Mouse (Mus musculus): Measurements from ENCODE around the gene Gm49405. TPM values are rescaled to one million over a fixed set of nuclear protein-coding genes. Genes with fewer than 3 reads are reported as not detected.

The Gm49405 gene
- polyA plus RNA-seq, 1 experiment from 2014 or later, result 2.4 TPM

DNA sequence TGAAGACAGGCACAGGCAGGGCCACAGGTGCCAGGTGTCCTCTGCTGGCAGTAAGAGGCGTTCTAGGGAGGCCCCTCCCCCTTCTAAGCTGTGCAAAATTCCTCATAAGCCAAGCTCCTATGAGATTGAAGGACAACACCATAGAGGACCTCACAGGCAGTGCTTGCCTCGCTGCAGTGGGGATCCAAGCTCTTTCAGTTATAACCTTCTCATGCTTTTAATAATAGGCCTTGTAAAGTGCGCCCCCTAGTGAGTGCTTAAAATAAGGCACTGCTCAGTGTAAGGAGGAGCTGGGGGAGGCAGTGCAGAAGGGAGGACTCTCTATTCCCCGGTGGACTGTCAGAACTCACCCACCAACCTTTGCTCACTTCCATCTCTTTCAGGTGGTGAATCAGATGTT is 20.1 kb upstream of the Gm49405 start:
- H3K4me2 ChIP-seq (ENCODE audit: low read length), result no peak overlapping the region
- H3K36me3 ChIP-seq (ENCODE audit: control insufficient read depth, insufficient read depth, low read length), result no peaks in the 10 kb centered on the region
- DNase-seq (ENCODE audit: low spot score) (peak; percentile 90), ATAC-seq (replicated peaks; ENCODE audit: low FRiP score, low TSS enrichment, low read depth) (peak; percentile 69; the same call in 1 of the 2 replicates)
- no peaks in the 10 kb centered on the region for H3K27me3 ChIP-seq (replicated peaks; ENCODE audit: control insufficient read depth, insufficient read depth, low read length)
- no peak overlapping the region for H3K4me3 ChIP-seq (ENCODE audit: low read depth, low read length)
- 6% methylated on average over 4 of the region's 4 CpGs for WGBS
- no peaks in the 10 kb centered on the region for H3K9me3 ChIP-seq (ENCODE audit: control insufficient read depth, low read length)
- H3K9ac ChIP-seq (ENCODE audit: low read length), result no peak overlapping the region
- H3K27ac ChIP-seq (ENCODE audit: low read depth), result no peak overlapping the region
- peaks cover 12% of the 10 kb centered on the region for H3K4me1 ChIP-seq (replicated peaks; ENCODE audit: control insufficient read depth, insufficient read depth, low read length)

DNA sequence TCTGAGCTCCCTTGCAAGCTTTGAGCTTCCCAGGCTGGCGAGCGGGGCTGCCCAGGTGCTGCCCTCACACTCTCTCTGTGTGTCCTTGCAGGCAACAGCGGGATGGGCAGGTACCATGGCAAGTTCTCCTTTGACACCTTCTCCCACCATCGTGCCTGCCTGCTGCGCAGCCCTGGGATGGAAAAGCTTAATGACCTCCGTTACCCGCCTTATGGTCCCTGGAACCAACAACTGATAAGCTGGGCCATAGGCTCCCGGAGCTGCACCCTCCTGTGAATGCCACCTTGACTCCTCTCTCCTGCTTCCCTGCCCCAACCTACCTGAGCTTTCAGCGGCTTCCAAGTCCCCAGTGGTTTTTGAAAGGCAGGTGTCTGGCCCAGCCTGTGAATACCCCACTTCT is 19.5 kb upstream of the Gm49405 start:
- peaks cover 18% of the 10 kb centered on the region for H3K4me1 ChIP-seq (replicated peaks; ENCODE audit: control insufficient read depth, insufficient read depth, low read length)
- ATAC-seq (replicated peaks; ENCODE audit: low FRiP score, low TSS enrichment, low read depth) (no peak), DNase-seq (ENCODE audit: low spot score) (no peak)
- no peaks in the 10 kb centered on the region for H3K27me3 ChIP-seq (replicated peaks; ENCODE audit: control insufficient read depth, insufficient read depth, low read length)
- H3K9ac ChIP-seq (ENCODE audit: low read length), result no peak overlapping the region
- H3K27ac ChIP-seq (ENCODE audit: low read depth), result no peak overlapping the region
- H3K4me2 ChIP-seq (ENCODE audit: low read length), result no peak overlapping the region
- H3K9me3 ChIP-seq (ENCODE audit: control insufficient read depth, low read length), result no peaks in the 10 kb centered on the region
- WGBS, result 68% methylated on average over 9 of the region's 9 CpGs
- H3K4me3 ChIP-seq (ENCODE audit: low read depth, low read length), result no peak overlapping the region
- H3K36me3 ChIP-seq (ENCODE audit: control insufficient read depth, insufficient read depth, low read length), result no peaks in the 10 kb centered on the region

- H3K4me2 ChIP-seq (ENCODE audit: low read length), result no peak overlapping the region
- H3K36me3 ChIP-seq (ENCODE audit: control insufficient read depth, insufficient read depth, low read length), result no peaks in the 10 kb centered on the region
- H3K27ac ChIP-seq (ENCODE audit: low read depth), result no peak overlapping the region
- H3K27me3 ChIP-seq (replicated peaks; ENCODE audit: control insufficient read depth, insufficient read depth, low read length), result no peaks in the 10 kb centered on the region
- WGBS, result 49% methylated on average over 9 of the region's 9 CpGs
- DNase-seq (ENCODE audit: low spot score) (no peak), ATAC-seq (replicated peaks; ENCODE audit: low FRiP score, low TSS enrichment, low read depth) (no peak)
- peaks cover 30% of the 10 kb centered on the region for H3K4me1 ChIP-seq (replicated peaks; ENCODE audit: control insufficient read depth, insufficient read depth, low read length)
- H3K9me3 ChIP-seq (ENCODE audit: control insufficient read depth, low read length), result no peaks in the 10 kb centered on the region
- no peak overlapping the region for H3K9ac ChIP-seq (ENCODE audit: low read length)
- H3K4me3 ChIP-seq (ENCODE audit: low read depth, low read length), result no peak overlapping the region
Measured at GRCm38 (mm10) chr19:3983527-3984200, 16.8 kb upstream of the Gm49405 start.

- Histone ChIP-seq H3K36me3 (ENCODE audit: control insufficient read depth, insufficient read depth, low read length) (no peaks in the 10 kb centered on the region), H3K9ac (ENCODE audit: low read length) (no peak overlapping the region), H3K4me2 (ENCODE audit: low read length) (no peak overlapping the region), H3K27ac (ENCODE audit: low read depth) (no peak overlapping the region), H3K27me3 (replicated peaks; ENCODE audit: control insufficient read depth, insufficient read depth, low read length) (no peaks in the 10 kb centered on the region), H3K4me3 (ENCODE audit: low read depth, low read length) (no peak overlapping the region), H3K9me3 (ENCODE audit: control insufficient read depth, low read length) (no peaks in the 10 kb centered on the region), H3K4me1 (replicated peaks; ENCODE audit: control insufficient read depth, insufficient read depth, low read length) (peaks cover 30% of the 10 kb centered on the region)
- no peak; the same call in 1 of the 2 replicates for ATAC-seq (replicated peaks; ENCODE audit: low FRiP score, low TSS enrichment, low read depth)
- WGBS, result 41% methylated on average over 8 of the region's 8 CpGs
- DNase-seq (ENCODE audit: low spot score), result no peak
Measured at GRCm38 (mm10) chr19:3985261-3985681, 15.2 kb upstream of the Gm49405 start.

- DNase-seq (ENCODE audit: low spot score) (peak; percentile 84), ATAC-seq (replicated peaks; ENCODE audit: low FRiP score, low TSS enrichment, low read depth) (peak; percentile 70; the same call in 1 of the 2 replicates)
- Histone ChIP-seq H3K4me1 (replicated peaks; ENCODE audit: control insufficient read depth, insufficient read depth, low read length) (peaks cover 30% of the 10 kb centered on the region), H3K36me3 (ENCODE audit: control insufficient read depth, insufficient read depth, low read length) (no peaks in the 10 kb centered on the region), H3K4me2 (ENCODE audit: low read length) (peak within 1 kb of the TSS; percentile 34), H3K4me3 (ENCODE audit: low read depth, low read length) (no peak within 1 kb of the TSS), H3K9ac (ENCODE audit: low read length) (0 out of 2 replicates have a peak within 1 kb of the TSS, but pooled peaks have one; percentile 2), H3K27me3 (replicated peaks; ENCODE audit: control insufficient read depth, insufficient read depth, low read length) (no peaks in the 10 kb centered on the region), H3K27ac (ENCODE audit: low read depth) (0 out of 2 replicates have a peak within 1 kb of the TSS, but pooled peaks have one; percentile 1), H3K9me3 (ENCODE audit: control insufficient read depth, low read length) (no peaks in the 10 kb centered on the region)
- 10% methylated on average over 8 of the region's 8 CpGs for WGBS
Measured at GRCm38 (mm10) chr19:3986334-3986733, 14.1 kb upstream of the Gm49405 start, which contains the start of gene Acy3. Gene Acy3 (plus strand): TSS chr19:3986570.

- no peak overlapping the region for H3K9ac ChIP-seq (ENCODE audit: low read length)
- peaks cover 30% of the 10 kb centered on the region for H3K4me1 ChIP-seq (replicated peaks; ENCODE audit: control insufficient read depth, insufficient read depth, low read length)
- no peak overlapping the region for H3K4me2 ChIP-seq (ENCODE audit: low read length)
- no peak for ATAC-seq (replicated peaks; ENCODE audit: low FRiP score, low TSS enrichment, low read depth)
- H3K36me3 ChIP-seq (ENCODE audit: control insufficient read depth, insufficient read depth, low read length), result no peaks in the 10 kb centered on the region
- no peaks in the 10 kb centered on the region for H3K9me3 ChIP-seq (ENCODE audit: control insufficient read depth, low read length)
- H3K27me3 ChIP-seq (replicated peaks; ENCODE audit: control insufficient read depth, insufficient read depth, low read length), result no peaks in the 10 kb centered on the region
- H3K4me3 ChIP-seq (ENCODE audit: low read depth, low read length), result no peak overlapping the region
- DNase-seq (ENCODE audit: low spot score), result no peak
- no peak overlapping the region for H3K27ac ChIP-seq (ENCODE audit: low read depth)
- WGBS, result 86% methylated on average over 14 of the region's 14 CpGs
Measured at GRCm38 (mm10) chr19:3988066-3988465, 12.4 kb upstream of the Gm49405 start.

GRCm38 (mm10) chr19:3988750-3989149 is 11.7 kb upstream of the Gm49405 start:
- DNase-seq (ENCODE audit: low spot score) (no peak), ATAC-seq (replicated peaks; ENCODE audit: low FRiP score, low TSS enrichment, low read depth) (no peak)
- Histone ChIP-seq H3K27ac (ENCODE audit: low read depth) (no peak overlapping the region), H3K4me2 (ENCODE audit: low read length) (no peak overlapping the region), H3K36me3 (ENCODE audit: control insufficient read depth, insufficient read depth, low read length) (no peaks in the 10 kb centered on the region), H3K27me3 (replicated peaks; ENCODE audit: control insufficient read depth, insufficient read depth, low read length) (no peaks in the 10 kb centered on the region), H3K9ac (ENCODE audit: low read length) (no peak overlapping the region), H3K9me3 (ENCODE audit: control insufficient read depth, low read length) (no peaks in the 10 kb centered on the region), H3K4me3 (ENCODE audit: low read depth, low read length) (no peak overlapping the region), H3K4me1 (replicated peaks; ENCODE audit: control insufficient read depth, insufficient read depth, low read length) (peaks cover 24% of the 10 kb centered on the region)
- 82% methylated on average over 4 of the region's 4 CpGs for WGBS

GRCm38 (mm10) chr19:3990804-3991203 is 9.6 kb upstream of the Gm49405 start:
- Histone ChIP-seq H3K4me2 (ENCODE audit: low read length) (no peak overlapping the region), H3K27me3 (replicated peaks; ENCODE audit: control insufficient read depth, insufficient read depth, low read length) (no peaks in the 10 kb centered on the region), H3K27ac (ENCODE audit: low read depth) (no peak overlapping the region), H3K4me3 (ENCODE audit: low read depth, low read length) (no peak overlapping the region), H3K4me1 (replicated peaks; ENCODE audit: control insufficient read depth, insufficient read depth, low read length) (peaks cover 14% of the 10 kb centered on the region), H3K9ac (ENCODE audit: low read length) (no peak overlapping the region), H3K9me3 (ENCODE audit: control insufficient read depth, low read length) (no peaks in the 10 kb centered on the region), H3K36me3 (ENCODE audit: control insufficient read depth, insufficient read depth, low read length) (no peaks in the 10 kb centered on the region)
- DNase-seq (ENCODE audit: low spot score) (no peak), ATAC-seq (replicated peaks; ENCODE audit: low FRiP score, low TSS enrichment, low read depth) (no peak)
- 24% methylated on average over 6 of the region's 6 CpGs for whole genome bisulfite sequencing

- no peak for ATAC-seq (replicated peaks; ENCODE audit: low FRiP score, low TSS enrichment, low read depth)
Measured at GRCm38 (mm10) chr19:3991562-3991961, 8.9 kb upstream of the Gm49405 start.

More at GRCm38 (mm10) chr19:3991562-3991961, 8.9 kb upstream of the Gm49405 start:
- H3K4me1 ChIP-seq (replicated peaks; ENCODE audit: control insufficient read depth, insufficient read depth, low read length), result peaks cover 6% of the 10 kb centered on the region
- no peaks in the 10 kb centered on the region for H3K36me3 ChIP-seq (ENCODE audit: control insufficient read depth, insufficient read depth, low read length)
- DNase-seq (ENCODE audit: low spot score), result no peak
- H3K9ac ChIP-seq (ENCODE audit: low read length), result no peak overlapping the region
- H3K27ac ChIP-seq (ENCODE audit: low read depth), result no peak overlapping the region
- H3K4me2 ChIP-seq (ENCODE audit: low read length), result no peak overlapping the region
- 89% methylated on average over 3 of the region's 3 CpGs for WGBS
- H3K27me3 ChIP-seq (replicated peaks; ENCODE audit: control insufficient read depth, insufficient read depth, low read length), result no peaks in the 10 kb centered on the region
- no peaks in the 10 kb centered on the region for H3K9me3 ChIP-seq (ENCODE audit: control insufficient read depth, low read length)
- no peak overlapping the region for H3K4me3 ChIP-seq (ENCODE audit: low read depth, low read length)
